Mouse (Mus musculus) WW6 (cell line): Measurements from ENCODE around the gene Abhd5.

Experiments
- DNase-seq: peaks from one replicate; pipeline ENCODE4 v3.0.0-alpha.2; 2013; ENCODE audit warnings: low read depth, low spot score

Gene Abhd5

DNA sequence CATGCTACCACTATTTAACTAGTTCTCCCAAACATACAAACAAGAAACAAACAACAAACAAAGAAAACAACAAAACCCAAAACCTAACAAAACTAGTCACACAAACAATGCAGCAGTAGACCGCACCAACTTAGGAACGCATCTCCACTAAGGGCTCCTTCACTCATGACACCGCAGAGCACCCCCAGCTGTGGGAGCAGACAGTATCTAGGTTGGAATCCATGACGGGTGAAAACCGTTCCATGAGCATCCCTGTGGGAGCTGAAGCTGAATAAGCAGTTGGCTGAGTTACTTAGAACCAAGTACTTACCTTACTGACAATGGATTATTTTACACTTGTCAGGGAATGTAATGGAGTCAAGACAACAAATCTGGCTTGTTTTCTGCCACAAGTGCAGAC is 5.3 kb upstream of the Abhd5 start:
- DNase-seq, result no peak

DNA sequence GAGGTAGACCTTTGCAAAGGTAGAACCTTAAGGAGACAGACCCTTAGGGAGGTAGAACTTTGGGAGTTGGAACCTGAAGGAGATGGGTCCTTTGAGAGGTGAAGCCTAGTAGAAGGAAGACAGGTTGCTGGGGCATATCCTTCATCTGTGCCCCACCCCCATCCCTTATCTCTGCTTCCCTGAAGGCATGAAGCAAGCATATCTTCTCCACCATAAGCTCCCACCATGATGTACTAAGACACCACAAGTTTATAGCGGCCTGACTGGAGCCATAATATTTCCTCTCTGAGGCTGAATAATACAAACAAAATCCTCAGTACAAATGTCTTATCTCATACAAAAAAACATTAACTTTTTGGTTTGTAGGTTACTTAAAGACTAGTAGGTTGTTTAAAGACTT is 3.5 kb upstream of the Abhd5 start:
- DNase-seq, result no peak

DNA sequence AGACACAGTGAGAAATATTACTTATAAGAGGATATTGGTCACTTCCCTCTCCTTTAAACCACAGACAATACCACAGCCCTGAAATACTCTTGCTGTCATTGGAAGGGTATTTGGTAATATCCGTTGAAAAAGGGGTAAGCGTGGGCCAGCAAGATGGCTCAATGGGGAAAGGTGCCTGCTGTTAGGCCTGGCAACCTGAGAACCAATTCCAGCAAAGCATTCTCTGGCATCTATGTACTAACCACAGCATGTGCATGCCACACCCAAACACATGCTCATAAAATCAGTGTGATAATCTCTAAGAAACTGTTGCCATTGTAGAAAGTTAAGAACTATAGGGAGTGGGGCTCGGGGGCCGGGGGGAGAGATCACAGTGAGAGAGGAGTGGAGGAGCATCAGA is 2.1 kb upstream of the Abhd5 start:
- DNase-seq, result no peak

DNA sequence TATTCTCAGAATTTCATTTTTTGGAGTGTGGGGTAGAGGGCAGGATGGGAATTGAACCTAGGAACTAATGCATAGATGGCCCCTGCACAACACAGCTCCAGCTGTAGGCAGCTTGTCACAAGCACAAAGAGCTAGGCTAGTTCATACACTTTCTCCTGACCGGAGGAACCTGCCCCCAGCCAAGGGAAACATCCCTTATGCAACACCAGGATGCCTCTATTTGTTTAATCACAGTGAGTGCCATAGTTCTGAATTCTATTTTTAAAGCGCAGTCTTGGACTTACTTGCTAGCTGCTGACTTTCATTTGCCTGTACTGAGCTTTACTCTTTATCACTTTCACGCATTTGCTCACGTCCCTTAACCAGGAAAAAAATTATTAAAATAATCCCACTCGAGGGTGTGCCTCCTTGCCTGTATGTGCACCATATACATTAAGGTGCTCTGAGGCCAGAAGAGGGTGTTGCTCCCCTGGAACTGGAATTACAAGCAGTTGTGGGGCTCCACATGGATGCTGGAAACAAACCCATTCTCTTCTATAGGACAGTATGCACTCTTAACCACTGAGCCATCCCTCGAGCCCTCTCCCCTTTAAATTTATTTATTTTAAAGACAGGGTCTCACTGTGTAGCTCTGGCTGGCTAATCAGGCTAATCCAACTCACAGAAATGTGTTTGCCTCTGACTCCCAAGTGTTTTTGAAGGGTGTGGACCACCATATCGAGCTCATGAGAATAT is 845 bp upstream of the Abhd5 start:
- DNase-seq, result no peak

DNA sequence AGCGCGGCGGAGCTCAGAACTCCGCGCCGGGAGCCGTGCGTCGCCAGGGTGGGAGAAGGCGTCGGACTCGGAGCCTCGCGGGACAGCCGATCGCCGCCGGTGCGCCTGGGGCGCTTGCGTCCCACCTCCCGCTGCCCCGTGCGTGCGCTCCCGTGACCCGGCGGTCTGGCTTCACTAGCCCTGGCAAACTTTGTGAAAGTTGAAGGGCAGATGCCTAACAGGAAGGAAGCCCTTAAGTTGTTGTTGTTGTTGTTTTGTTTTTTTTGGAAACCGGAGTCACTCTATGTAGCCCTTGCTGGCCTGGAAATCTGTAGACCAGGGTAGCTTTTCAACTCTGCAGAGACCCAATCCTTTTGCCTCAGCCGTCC is 601 bp downstream of the Abhd5 start:
- DNase-seq, result no peak

DNA sequence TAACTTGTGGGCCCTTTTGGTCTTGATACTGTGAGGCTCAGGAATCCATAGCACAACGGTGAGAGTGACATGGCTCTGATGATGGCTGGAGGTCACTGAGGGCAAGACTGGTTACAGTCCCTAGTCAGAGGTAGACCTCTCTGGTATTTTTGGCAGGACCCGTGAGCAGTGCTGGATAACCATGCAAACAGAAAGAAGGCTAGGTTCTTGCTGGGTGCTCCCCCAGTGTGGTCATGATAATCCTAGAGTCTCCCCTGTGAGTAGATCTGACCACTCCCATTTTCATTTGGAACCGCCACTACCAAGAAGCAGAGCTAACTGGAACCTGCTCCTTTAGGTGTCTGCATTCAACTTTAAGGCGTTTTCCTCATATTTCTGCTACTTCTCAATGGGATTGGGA is 1.5 kb downstream of the Abhd5 start:
- DNase-seq, result no peak

DNA sequence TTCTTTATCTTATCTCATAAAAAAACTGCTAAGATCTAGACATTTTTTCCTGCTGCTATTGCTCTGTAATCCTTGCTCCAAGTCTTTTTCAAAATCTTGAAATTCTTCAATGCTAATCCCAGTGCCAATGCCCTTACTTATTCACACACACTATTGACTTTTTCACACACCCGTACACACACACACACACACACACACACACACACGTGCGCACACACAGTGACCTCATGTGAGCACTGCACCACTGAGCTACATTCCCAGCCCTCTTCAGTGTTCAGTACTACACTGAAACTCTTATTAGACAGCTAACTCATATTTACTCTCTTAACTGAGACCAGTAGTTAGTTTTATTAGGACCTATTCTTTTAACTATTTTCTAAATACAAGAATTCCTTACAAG is 2.8 kb downstream of the Abhd5 start:
- no peak for DNase-seq

DNA sequence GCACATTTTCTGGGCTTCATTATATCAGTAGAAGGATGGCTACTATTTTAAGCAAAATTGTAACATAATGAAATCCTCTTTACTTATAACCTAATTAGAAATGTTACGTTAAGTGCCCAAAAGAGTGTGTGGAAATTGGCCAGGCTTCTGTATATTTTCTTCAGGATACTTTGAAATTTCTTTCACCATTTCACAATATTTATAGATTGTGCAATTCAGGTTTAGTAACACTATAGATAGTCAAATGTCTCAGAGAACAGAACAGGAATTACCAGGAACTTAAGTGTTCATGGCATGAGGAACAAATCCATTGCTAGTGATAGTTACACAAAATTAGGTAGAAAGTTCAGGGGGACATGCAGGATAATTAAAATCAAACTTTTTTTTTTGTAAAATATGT is 5.7 kb downstream of the Abhd5 start:
- no peak for DNase-seq

DNA sequence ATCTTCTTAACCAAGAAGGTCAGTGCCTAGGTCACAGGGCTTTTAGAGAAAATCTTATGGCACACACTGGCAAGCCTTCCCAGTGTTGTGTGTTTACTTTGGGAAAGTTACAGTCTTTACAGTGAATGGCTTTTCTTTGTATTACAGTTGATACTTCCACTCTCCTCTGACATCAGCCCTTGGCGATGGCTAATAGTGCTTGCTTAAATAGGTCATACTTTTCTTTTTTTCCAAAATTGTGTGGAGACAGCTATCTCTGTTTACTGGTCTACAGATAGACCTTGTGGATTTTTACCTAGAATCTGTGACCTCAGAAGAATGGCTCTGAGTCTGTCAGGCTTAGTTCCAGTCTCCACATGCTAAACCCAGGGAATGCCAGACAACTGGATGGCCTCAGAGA is 6.2 kb downstream of the Abhd5 start:
- DNase-seq, result no peak

DNA sequence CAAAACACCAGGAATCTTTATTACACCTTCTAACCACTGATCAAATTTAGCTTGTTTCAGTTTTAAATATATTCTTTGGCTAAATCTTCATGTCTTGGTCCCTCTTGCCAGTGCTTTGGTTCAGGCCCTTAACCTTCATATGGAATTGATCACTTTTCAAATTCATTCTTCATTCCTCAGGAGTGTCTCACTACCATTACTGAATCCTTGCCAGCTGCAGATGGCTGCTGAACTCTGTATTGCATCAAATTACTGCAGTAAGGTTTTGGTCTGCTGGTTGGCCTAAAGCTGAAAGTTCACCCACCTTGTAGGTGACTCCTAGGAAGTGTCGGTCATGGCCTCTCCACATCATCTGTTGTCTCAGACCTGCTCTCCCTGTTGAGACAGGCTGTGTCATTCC is 12.8 kb downstream of the Abhd5 start:
- DNase-seq, result no peak

DNA sequence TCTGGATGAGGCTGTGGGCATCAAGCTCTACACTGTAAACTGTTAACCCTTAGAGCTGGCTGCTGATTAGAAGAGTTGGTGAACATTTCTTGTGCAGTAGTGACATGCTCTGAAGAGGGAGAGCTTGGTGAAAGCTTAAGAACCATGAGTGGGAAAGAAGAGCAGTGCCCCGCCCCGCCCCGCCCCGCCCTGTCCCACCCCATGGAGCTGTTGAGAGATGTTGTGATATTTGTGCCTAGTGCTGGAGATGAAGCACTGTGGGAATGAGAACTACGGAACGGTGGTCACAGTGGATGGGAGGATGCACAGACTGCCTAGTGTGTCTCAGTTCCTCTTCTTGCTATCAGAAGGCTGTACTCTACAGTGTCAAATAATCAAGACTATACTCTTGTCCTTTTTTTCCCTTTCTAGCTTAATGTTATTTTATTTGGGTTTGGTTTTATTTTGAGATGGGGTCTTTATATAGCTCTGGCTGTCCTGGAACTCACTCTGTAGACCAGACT is 18.9 kb downstream of the Abhd5 start:
- no peak for DNase-seq

DNA sequence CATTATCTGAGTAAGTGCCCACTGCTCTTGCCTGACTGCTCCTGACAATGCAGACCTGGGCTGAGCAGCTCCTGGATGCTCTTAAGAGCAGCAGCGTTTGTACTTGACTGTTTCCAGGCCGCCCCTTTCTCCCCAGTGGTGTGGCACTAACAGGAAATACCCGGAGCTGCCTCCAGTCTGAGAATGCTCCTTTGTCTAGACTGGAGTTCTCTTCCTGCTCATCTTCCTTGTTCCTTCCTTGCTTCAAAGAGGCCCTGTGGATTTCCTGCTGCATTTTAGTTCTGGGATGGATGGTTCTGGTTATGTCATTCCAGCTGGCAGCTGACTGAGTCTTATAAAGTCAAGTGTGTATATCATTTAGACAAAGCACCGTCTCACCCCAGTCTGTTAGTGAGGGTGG is 21.1 kb downstream of the Abhd5 start:
- no peak for DNase-seq

DNA sequence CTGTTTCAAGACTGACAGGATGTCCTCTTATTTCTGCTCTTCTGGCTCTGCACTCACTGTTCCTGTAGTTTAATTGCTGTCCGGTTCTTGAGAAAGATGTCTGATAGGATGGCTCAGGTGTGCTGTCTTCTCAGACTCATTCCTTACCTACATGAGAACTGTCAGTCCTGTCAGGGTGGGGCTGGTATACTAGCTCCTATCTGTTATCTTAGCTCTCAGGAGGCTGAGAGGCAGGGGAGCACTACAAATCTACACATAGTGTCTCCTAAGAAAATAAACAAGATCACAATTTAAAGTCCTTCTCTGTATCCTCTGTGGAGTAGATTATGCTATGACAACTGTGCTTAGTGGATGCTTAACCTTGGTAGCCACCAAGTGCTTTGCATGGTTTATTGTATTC is 21.6 kb downstream of the Abhd5 start:
- DNase-seq, result no peak

DNA sequence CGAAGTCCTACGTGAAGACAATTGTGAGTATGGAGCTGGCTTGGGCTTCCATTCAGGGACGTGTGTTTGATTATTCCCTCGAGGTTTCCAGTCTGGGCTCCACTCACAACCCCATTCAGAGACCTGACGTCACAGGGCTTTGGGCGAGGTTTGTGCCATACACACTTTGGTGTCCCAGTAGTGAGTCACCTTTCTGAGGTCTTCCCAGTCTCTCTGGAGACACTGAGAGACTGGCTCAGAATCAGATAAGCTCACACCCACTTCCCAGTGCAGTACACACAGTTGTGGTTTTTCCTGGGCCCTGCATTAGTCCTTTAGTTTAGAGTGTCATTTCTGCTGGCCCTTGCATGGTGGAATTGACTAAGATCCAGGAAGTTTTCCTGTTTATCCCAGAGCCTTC is 27.6 kb downstream of the Abhd5 start:
- DNase-seq, result no peak

DNA sequence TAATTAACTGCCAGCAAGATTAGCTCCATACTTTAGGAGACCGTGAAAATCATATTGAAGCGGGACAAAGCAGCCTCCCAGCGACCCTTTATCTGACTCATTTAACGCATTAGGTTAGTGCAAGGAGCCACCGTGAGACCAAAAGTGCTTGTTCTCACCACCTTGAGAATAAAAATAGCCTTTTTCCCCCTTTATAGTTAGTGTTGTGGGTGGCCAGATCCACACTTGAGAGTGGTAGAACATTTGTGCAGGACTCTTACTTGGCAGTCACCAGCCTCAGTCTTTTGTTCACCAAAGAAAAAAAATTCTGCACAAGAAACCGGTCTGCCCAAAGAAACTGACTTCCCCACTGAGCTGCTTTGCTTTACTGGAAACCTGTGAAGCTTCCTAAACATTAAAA is 29.6 kb downstream of the Abhd5 start:
- DNase-seq, result no peak

DNA sequence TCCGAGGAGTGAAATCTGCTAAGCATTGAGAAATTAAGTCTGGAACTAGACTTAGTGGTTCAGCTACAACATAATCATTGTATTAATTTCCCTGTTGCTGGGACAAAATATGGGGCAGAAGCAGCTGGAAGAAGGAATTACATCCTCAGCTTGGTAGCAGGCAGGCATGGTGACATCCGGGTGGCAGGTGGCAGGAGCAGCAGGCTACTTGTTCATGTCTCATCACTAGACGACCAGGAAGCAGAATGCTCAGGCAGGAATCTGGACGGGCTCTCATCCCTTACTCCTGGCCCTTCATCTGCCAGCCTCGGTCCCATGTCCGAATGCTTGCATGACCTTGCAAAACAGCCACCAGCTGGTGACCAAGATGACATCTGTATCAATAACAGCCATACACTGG is 30.6 kb downstream of the Abhd5 start:
- no peak for DNase-seq

DNA sequence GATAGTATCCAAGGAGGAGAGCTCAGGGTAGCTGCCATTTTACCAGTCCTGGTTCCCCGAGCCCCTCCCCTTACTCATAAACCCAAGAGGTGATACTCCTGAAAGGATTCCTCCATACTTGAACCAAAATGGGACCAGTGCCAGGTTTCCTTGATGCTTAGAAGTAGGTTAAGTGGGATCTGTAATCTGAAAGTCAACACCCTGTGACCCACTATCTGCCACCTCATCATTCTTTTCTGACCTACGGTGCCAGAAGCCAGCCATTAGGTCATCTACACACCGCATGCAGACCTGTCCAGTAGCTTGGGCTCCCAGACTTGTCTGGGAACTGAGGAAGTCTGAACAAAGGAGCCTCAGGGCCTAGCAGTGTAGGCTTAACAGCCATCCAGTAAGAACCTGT is 34.6 kb downstream of the Abhd5 start:
- DNase-seq, result no peak

DNA sequence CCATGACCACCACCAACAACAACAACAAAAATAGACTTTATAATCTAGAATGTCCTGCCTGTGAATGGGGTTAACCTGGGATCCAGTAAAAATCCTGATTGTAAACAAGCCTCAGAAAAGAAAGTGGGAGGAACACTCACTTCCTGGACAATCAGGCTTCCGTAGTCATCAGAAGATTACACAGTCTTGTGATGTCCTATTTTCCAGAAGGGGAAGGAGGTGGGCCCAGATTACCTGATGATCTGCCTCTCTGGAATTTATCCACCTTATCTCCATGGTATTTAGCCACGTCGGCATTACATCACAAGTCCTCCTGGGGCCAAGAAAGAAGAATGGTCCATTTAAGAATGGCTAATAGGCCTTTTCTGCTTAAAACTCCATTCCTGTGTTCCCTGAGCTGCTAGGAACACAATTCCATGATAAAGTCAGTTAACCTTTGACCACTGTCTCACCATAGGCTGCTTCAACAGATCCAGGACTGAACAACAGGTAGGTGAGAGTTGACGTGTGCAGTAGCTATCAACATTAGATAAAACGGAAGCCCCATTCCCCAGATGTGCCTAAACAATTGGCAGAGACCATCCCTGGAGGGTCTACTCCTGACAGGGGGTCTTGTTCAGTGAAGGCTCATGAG is 38.0 kb downstream of the Abhd5 start:
- no peak for DNase-seq

DNA sequence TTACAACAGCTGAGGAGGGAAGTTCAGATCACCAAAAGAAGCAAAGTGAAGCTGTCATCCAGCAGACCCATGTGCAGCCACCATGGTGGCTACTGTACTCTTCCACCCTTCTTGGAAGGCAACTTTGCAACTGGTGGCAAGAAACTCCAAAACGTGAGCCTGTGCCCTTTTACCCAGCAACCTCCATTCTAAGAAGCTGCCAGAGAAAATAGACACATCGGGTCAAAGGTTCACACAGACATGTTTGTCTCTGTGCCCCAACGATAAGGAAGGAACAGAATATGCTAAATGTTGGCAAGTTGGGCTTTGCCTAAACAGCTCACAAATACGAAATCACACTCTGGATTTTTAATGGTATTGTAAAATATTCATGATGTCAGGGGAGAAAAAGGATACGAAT is 44.4 kb downstream of the Abhd5 start:
- no peak for DNase-seq

DNA sequence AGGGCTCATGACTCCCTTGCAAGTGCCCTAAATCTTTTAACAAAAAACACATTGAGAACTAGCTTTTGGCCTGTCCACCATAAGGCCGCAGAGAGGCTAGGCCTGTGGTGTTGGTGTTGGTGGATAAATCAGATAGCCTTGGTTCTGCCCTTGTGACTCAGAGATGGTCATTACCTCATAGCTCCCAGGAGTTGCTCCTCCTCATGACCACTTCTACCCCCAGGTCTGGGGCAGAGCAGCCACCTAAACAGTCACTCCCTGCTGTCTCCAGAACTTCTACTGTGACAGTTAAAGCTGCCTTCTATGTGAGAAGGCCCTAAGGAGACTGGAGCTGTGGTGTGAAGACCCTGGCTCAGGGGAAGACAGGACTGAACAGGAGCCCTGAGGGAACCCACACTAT is 45.7 kb downstream of the Abhd5 start:
- no peak for DNase-seq

DNA sequence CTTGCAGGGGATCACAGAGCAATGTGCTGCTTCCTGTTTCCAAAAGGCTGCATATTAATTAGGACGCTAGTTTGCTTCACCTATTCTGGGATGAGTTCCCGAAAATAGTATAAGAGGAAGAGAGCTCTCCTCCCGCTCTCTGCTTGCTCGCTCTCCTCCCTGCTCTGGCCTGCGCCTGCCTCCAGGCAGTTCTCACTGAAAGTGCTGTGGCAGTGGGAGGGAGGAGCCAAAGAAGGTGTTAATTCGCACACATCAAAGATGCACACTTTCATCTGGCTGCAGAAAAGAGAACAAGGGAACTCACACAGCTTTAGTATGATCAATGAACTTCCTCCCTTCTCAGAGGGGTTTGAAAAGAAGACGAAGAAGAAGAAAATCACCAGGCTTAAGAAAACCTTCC is 47.3 kb downstream of the Abhd5 start:
- no peak for DNase-seq

DNA sequence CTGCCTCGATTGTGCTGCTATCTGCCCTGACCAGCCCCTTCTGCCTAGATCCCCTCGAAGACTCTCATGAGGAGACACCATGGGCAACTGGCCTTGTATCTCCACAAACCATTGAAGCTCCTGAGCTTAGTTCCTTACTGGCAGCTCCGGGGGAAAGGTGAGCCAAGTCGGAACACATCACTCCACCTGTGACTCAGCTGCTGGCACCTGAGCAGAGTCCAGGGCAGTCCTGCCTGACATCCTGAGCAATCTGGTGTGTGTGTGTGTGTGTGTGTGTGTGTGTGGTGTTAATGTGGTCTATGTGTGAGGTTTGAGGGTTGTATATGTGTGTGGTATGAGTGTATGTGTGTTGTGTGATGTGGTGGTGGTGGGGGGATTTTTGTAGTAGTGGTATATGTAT is 49.8 kb downstream of the Abhd5 start:
- DNase-seq, result no peak

DNA sequence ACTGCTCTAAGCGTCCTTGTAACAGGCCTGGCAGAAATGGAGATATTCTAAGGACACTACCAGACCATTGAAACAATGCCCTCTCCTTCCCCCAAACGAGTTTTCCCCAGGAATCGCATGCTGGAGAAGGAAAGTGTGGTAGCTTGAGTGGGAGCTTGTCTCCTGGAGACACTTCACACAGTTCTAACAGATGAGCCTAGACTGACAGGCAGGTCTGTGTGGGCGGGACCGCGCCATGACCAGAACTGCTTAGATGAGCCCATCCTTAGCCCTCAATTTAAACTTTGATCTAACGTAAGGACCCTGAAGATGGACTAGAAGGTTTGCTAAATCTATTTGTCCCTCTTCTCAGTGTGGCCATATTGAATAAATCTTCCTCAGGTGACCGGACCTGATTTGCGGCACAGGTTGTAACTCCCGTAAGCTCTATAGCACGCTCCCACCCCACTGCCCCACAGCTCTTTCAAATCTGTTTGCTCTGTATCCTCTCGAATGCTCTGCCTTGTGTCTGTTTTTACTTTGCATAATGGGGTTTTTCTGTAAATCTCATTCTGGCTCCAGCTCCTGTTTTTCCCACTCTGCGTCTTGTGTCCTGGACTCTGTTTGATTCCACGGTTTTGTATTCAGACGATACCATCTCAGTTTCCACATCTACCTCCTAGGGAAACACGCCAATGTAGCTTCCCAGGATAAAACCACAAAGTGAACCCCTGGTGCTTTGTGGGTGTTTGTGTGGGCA is 59.2 kb downstream of the Abhd5 start:
- DNase-seq, result no peak
